Mouse (Mus musculus): Measurements from ENCODE around the gene Epop.
A peak's percentile ranks its signal among the peaks of the same experiment; 100 is the strongest.

The Epop gene

GRCm38 (mm10) chr11:97629576-97629975, at the start of gene Epop:
Epop (minus strand) TSS chr11:97629702.
- peak; percentile 95 for DNase-seq

- DNase-seq = no peak
Observed at GRCm38 (mm10) chr11:97678301-97678700, 48.8 kb upstream of the Epop start.

- DNase-seq = peak; percentile 41
Observed at GRCm38 (mm10) chr11:97677842-97678241, 48.3 kb upstream of the Epop start.

GRCm38 (mm10) chr11:97677381-97677780, 47.9 kb upstream of the Epop start:
- peak; percentile 28 for DNase-seq

- DNase-seq = no peak
Observed at GRCm38 (mm10) chr11:97676050-97676754, 46.7 kb upstream of the Epop start.

- no peak for DNase-seq
Observed at GRCm38 (mm10) chr11:97673148-97673547, 43.6 kb upstream of the Epop start.

- DNase-seq = no peak
Observed at GRCm38 (mm10) chr11:97671177-97671527, 41.6 kb upstream of the Epop start.

GRCm38 (mm10) chr11:97670234-97671176, 41.0 kb upstream of the Epop start:
- DNase-seq = no peak

GRCm38 (mm10) chr11:97669829-97670228, 40.3 kb upstream of the Epop start:
- DNase-seq = peak; percentile 37

GRCm38 (mm10) chr11:97669268-97669667, 39.8 kb upstream of the Epop start:
- no peak for DNase-seq

GRCm38 (mm10) chr11:97668160-97668559, 38.7 kb upstream of the Epop start:
- DNase-seq = no peak

GRCm38 (mm10) chr11:97666794-97667193, 37.3 kb upstream of the Epop start:
- no peak for DNase-seq

GRCm38 (mm10) chr11:97666221-97666620, 36.7 kb upstream of the Epop start:
- DNase-seq = no peak

- no peak for DNase-seq
Observed at GRCm38 (mm10) chr11:97665431-97665830, 35.9 kb upstream of the Epop start.

- peak; percentile 33 for DNase-seq
Observed at GRCm38 (mm10) chr11:97664771-97665240, 35.3 kb upstream of the Epop start.

- DNase-seq = no peak
Observed at GRCm38 (mm10) chr11:97664339-97664665, 34.8 kb upstream of the Epop start.

GRCm38 (mm10) chr11:97663528-97664338, 34.2 kb upstream of the Epop start:
- DNase-seq = peak; percentile 74

GRCm38 (mm10) chr11:97662893-97663527, 33.5 kb upstream of the Epop start, which contains the start of gene Mllt6:
Mllt6 (plus strand) TSS chr11:97663414.
- peak; percentile 94 for DNase-seq

GRCm38 (mm10) chr11:97662207-97662892, 32.8 kb upstream of the Epop start:
- peak; percentile 50 for DNase-seq

- peak; percentile 71 for DNase-seq
Observed at GRCm38 (mm10) chr11:97661648-97662133, 32.2 kb upstream of the Epop start.

All from embryo, embryonic 11 days (tissue).